Mouse (Mus musculus) CD4-positive naive resting alpha-beta T cell, adult 57 days (primary cell): ENCODE data around the gene Acp2. TPM values are rescaled to one million over a fixed set of nuclear protein-coding genes. Genes with fewer than 3 reads are reported as not detected.

Experiments used
- total RNA-seq: library from RNA; stranded (reverse); gene quantifications from one replicate; pipeline ENCODE4 v1.2.4, GENCODE M21; 2023

The Acp2 gene
- total RNA-seq, result 7.0 TPM

DNA sequence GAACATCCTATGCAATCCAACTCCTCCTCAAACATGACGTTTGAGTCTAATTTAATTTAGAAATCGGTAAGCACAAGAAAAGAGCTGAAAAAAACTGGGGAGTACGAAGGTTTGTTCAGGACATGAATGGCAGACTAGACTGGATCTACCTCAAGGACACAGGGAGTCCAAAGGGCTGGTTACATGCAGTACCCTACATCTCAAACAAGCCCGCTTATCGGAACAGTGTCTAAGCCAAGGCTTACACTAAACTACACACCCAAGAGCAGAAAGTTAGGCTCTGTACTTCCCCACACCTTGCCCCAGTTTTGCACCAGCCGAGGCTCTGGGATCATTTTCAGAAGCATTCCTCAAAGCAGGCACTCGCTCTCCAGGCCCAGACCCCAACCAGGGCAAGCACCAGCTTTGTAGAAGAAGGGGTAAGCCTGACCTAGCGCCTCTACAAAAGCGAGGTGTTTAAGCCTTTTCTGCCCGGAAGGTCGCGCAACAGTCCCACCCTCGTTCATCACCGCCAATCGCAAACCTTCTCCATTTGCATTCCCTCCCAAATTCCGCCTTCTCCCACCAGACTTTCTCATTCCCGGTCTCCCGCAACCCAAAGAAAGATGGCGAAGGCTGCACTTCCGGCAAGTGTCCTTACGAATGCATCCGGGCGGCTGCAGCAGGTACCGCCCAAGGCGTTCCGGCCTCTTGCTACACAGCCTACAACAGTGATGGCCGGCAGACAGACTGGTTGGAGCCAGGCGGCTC, at the start of gene Acp2, which contains the start of gene Nr1h3:
Gene Acp2 (plus strand): TSS at position 664 of the 750 bp plus-strand sequence.
Gene Nr1h3 (minus strand): TSS at position 613 of the 750 bp plus-strand sequence.

GRCm38 (mm10) chr2:91183711-91184405, 18.8 kb upstream of the Acp2 start, which contains the start of gene Madd:
Gene Madd (minus strand): TSS chr2:91183837.

DNA sequence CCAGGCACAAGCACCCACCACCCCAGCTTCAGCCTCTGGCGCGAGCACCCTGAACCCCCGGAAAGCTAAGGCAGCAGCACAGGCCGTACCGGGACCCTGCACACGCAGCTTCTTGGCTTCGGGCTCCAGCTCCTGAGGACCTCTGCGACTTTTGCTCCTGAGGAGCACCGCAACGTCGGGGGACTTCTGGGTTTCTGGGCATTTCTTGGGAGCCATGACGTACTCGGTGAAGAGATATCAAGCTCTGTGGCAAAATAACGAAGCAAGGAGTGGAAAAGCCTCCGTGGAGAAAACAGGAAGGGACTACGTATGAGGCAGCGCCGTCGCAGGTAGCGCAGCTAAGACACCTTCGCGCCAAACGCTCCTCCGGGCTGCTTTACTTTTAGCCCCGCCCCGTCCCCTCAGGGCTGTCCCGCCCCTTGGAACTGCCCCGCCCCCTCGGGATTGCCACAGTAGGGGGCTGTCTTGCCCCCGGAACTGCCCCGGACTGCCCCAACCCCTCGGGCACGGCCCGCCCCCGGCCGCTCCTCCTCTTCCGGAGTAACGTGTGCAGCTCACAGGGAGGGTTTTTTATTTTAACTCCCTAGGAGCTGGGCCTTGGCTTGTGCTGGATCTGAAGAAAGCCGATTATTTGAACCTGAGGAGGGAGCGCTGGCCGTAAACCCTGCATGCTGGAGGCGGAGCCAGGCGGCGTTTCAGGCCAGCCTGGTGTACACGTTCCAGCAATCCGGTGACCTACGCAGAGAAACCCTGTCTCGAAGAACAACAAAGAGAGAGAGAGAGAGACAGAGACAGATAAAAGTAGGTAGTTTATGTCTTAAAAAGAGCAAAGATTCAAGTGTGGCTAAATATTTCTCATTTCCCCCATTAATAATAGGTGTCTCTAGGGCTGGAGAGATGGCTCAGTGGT, 34.2 kb downstream of the Acp2 start, which contains the start of gene Ddb2:
Gene Ddb2 (minus strand): TSS at position 382 of the 910 bp plus-strand sequence.

GRCm38 (mm10) chr2:91255661-91256150, 53.0 kb downstream of the Acp2 start, which contains the start of gene Pacsin3:
Gene Pacsin3 (plus strand): TSS chr2:91255954.

Other genes with a start within 250 kb of the Acp2 start
- 0.41 TPM for gene Rapsn, start 167.3 kb upstream of the Acp2 start, total RNA-seq
- gene Psmc3, start 148.9 kb upstream of the Acp2 start, total RNA-seq, result 134 TPM
- 24.6 TPM for gene Slc39a13, start 132.5 kb upstream of the Acp2 start, total RNA-seq
- gene Spi1, start 120.5 kb upstream of the Acp2 start, total RNA-seq, result 7.2 TPM
- gene Mybpc3, start 84.7 kb upstream of the Acp2 start, total RNA-seq, result 0.15 TPM
- 281 TPM for gene Madd, start 19.0 kb upstream of the Acp2 start, total RNA-seq
- gene Nr1h3, start 51 bp upstream of the Acp2 start, total RNA-seq, result 2.8 TPM
- 90.5 TPM for gene Ddb2, start 34.1 kb downstream of the Acp2 start, total RNA-seq
- 1.4 TPM for gene Pacsin3, start 53.1 kb downstream of the Acp2 start, total RNA-seq
- 143 TPM for gene Arfgap2, start 62.1 kb downstream of the Acp2 start, total RNA-seq
- 7.0 TPM for gene 1110051M20Rik, start 241.8 kb downstream of the Acp2 start, total RNA-seq